Mouse (Mus musculus): Measurements from ENCODE around the gene Mfn1. TPM values are rescaled to one million over a fixed set of nuclear protein-coding genes. Genes with fewer than 3 reads are reported as not detected.

Mfn1 gene
- polyA plus RNA-seq, 1 experiment from 2014 or later, result 92.9 TPM

Other genes with a start within 250 kb of the Mfn1 start
- gene Zmat3, start 163.5 kb upstream of the Mfn1 start, polyA plus RNA-seq (2015; fragmentation: Nextera tagmentation; extraction: Ambion mirVana), result 3.0 and 3.6 TPM in 2 replicates
- 6.6 and 7.8 TPM in 2 replicates for gene Pik3ca, start 131.8 kb upstream of the Mfn1 start, polyA plus RNA-seq (2015; fragmentation: Nextera tagmentation; extraction: Ambion mirVana)
- gene Kcnmb3, start 37.2 kb upstream of the Mfn1 start, polyA plus RNA-seq (2015; fragmentation: Nextera tagmentation; extraction: Ambion mirVana), result 0.11 TPM in 1 of 2 replicates, not detected in the other
- 26.7 and 31.1 TPM in 2 replicates for gene Zfp639, start 19.2 kb upstream of the Mfn1 start, polyA plus RNA-seq (2015; fragmentation: Nextera tagmentation; extraction: Ambion mirVana)
- 56.3 and 61.0 TPM in 2 replicates for gene Gnb4, start 87.1 kb downstream of the Mfn1 start, polyA plus RNA-seq (2015; fragmentation: Nextera tagmentation; extraction: Ambion mirVana)
- gene Actl6a, start 176.8 kb downstream of the Mfn1 start, polyA plus RNA-seq (2015; fragmentation: Nextera tagmentation; extraction: Ambion mirVana), result 91.7 and 96.9 TPM in 2 replicates
- 621 and 623 TPM in 2 replicates for gene Ndufb5, start 207.5 kb downstream of the Mfn1 start, polyA plus RNA-seq (2015; fragmentation: Nextera tagmentation; extraction: Ambion mirVana)
- gene Mrpl47, start 208.1 kb downstream of the Mfn1 start, polyA plus RNA-seq (2015; fragmentation: Nextera tagmentation; extraction: Ambion mirVana), result 34.0 and 35.0 TPM in 2 replicates

Measured in heart, embryonic 16.5 days (tissue).